Mouse (Mus musculus) cerebellum, adult 2 months (tissue): ENCODE measurements at regions not wholly inside any gene's neighbourhood (a gene's known extent, or its start where the extent isn't known, plus 50 kb on each side); places are given as distances from the start of the nearest gene placed in this dataset.
A peak's percentile ranks its signal among the peaks of the same experiment; 100 is the strongest.

Experiments
- DNase-seq, 2 experiments: peaks; one replicate each; pipeline ENCODE4 v3.0.0; 2021
- H3K27ac ChIP-seq: fragments of 200-500 bp; 2 replicates; pipeline ENCODE4 v1.5.1; 2012; ENCODE audit warnings: low read length, control low read depth, inconsistent platforms; ENCODE audit not compliant: insufficient read depth
- H3K27me3 ChIP-seq: fragments of 200-500 bp; 2 replicates; pipeline ENCODE4 v1.6.1; 2012; ENCODE audit warnings: inconsistent platforms, mild to moderate bottlenecking, low read length, moderate library complexity; ENCODE audit not compliant: control insufficient read depth, insufficient read depth
- H3K4me1 ChIP-seq: fragments of 200-500 bp; 2 replicates; pipeline ENCODE4 v1.6.1; 2011; ENCODE audit warnings: low read length; ENCODE audit not compliant: control insufficient read depth, insufficient read depth
- H3K4me3 ChIP-seq: fragments of 200-500 bp; replicated peaks from 2 replicates; pipeline ENCODE3; 2011; ENCODE audit warnings: mild to moderate bottlenecking, low read depth, low read length, control low read depth; ENCODE audit not compliant: insufficient read depth
- CTCF ChIP-seq: fragments of 200-500 bp; IDR thresholded peaks from 2 replicates; pipeline ENCODE4 v1.5.1; 2011; ENCODE audit warnings: low read depth, mild to moderate bottlenecking, control low read depth, low read length, moderate library complexity, borderline replicate concordance; ENCODE audit not compliant: insufficient read depth
- POLR2A ChIP-seq: fragments of 200-500 bp; IDR thresholded peaks from 2 replicates; pipeline ENCODE4 v1.6.1; 2011; ENCODE audit warnings: low read length, control low read depth, borderline replicate concordance; ENCODE audit not compliant: insufficient read depth
- WGBS: fragments of 180-500 bp; shearing (Covaris S2); methylation state at CpG from one replicate; pipeline ENCODE4 v1.1.7; 2018; 5-methylcytosine and 5-hydroxymethylcytosine counted together

- Histone ChIP-seq H3K4me1 (no peaks in the 10 kb centered on the region), H3K4me3 (no peak overlapping the region), H3K27me3 (no peaks in the 10 kb centered on the region; the same call in 1 of the 2 replicates), H3K27ac (no peak overlapping the region)
- no peak for TF ChIP-seq CTCF
- no peak for TF ChIP-seq POLR2A
- WGBS = 74% methylated on average over 4 of the region's 4 CpGs
- no peak for DNase-seq
Observed at GRCm38 (mm10) chr5:126967076-126967475, 274.5 kb upstream of the Tmem132c start.

- H3K4me3 ChIP-seq = no peak overlapping the region
- H3K4me1 ChIP-seq = no peaks in the 10 kb centered on the region
- no peaks in the 10 kb centered on the region; the same call in 1 of the 2 replicates for H3K27me3 ChIP-seq
- 11% methylated on average over 8 of the region's 8 CpGs for WGBS
- no peak for DNase-seq
- H3K27ac ChIP-seq = no peak overlapping the region
- TF ChIP-seq POLR2A (no peak), CTCF (no peak)
Observed at GRCm38 (mm10) chr5:126969373-126969772, 272.2 kb upstream of the Tmem132c start.

- TF ChIP-seq POLR2A (no peak), CTCF (no peak)
- no peaks in the 10 kb centered on the region; the same call in 1 of the 2 replicates for H3K27me3 ChIP-seq
- no peak overlapping the region for H3K4me3 ChIP-seq
- no peaks in the 10 kb centered on the region for H3K4me1 ChIP-seq
- H3K27ac ChIP-seq = no peak overlapping the region
- WGBS = 68% methylated on average over 2 of the region's 2 CpGs
- DNase-seq = no peak
Observed at GRCm38 (mm10) chr5:126971284-126971683, 270.3 kb upstream of the Tmem132c start.

- TF ChIP-seq POLR2A (no peak), CTCF (no peak)
- no peak overlapping the region for H3K27ac ChIP-seq
- no peaks in the 10 kb centered on the region for H3K4me1 ChIP-seq
- H3K4me3 ChIP-seq = no peak overlapping the region
- no peaks in the 10 kb centered on the region; the same call in 1 of the 2 replicates for H3K27me3 ChIP-seq
- WGBS = 68% methylated on average over 1 of the region's 1 CpGs
- DNase-seq = no peak
Observed at GRCm38 (mm10) chr5:126971981-126972380, 269.6 kb upstream of the Tmem132c start.

- WGBS = 38% methylated on average over 3 of the region's 3 CpGs
- Histone ChIP-seq H3K27ac (no peak overlapping the region), H3K27me3 (no peaks in the 10 kb centered on the region), H3K4me3 (no peak overlapping the region), H3K4me1 (no peaks in the 10 kb centered on the region)
- peak in 1 of 2 experiments; percentile 8 for DNase-seq
- TF ChIP-seq CTCF (no peak), POLR2A (no peak)
Observed at GRCm38 (mm10) chr5:126973425-126973824, 268.2 kb upstream of the Tmem132c start.

GRCm38 (mm10) chr5:126974565-126974964 lies 267.0 kb upstream of the Tmem132c start:
- DNase-seq = no peak
- no peak for TF ChIP-seq CTCF
- no peak for TF ChIP-seq POLR2A
- H3K4me1 ChIP-seq = no peaks in the 10 kb centered on the region
- H3K4me3 ChIP-seq = no peak overlapping the region
- no peak overlapping the region for H3K27ac ChIP-seq
- H3K27me3 ChIP-seq = no peaks in the 10 kb centered on the region
- 63% methylated on average over 3 of the region's 3 CpGs for WGBS

- 62% methylated on average over 6 of the region's 6 CpGs for WGBS
- Histone ChIP-seq H3K27ac (no peak overlapping the region), H3K4me3 (no peak overlapping the region), H3K27me3 (no peaks in the 10 kb centered on the region), H3K4me1 (no peaks in the 10 kb centered on the region)
- DNase-seq = no peak
- TF ChIP-seq POLR2A = no peak
- TF ChIP-seq CTCF = no peak
Observed at GRCm38 (mm10) chr5:126995577-126995976, 246.0 kb upstream of the Tmem132c start.

GRCm38 (mm10) chr5:127014166-127014565 lies 227.4 kb upstream of the Tmem132c start:
- DNase-seq = no peak
- 70% methylated on average over 3 of the region's 3 CpGs for WGBS
- no peak overlapping the region for H3K4me3 ChIP-seq
- H3K4me1 ChIP-seq = peaks cover 4% of the 10 kb centered on the region; the same call in 1 of the 2 replicates
- H3K27me3 ChIP-seq = no peaks in the 10 kb centered on the region
- no peak overlapping the region for H3K27ac ChIP-seq
- TF ChIP-seq CTCF (no peak), POLR2A (no peak)
